Mouse (Mus musculus): Measurements from ENCODE around the gene Dmd. TPM values are rescaled to one million over a fixed set of nuclear protein-coding genes. Genes with fewer than 3 reads are reported as not detected.
"Not testable (repeated sequence)": the region's sequence is repeated elsewhere in the genome, so short reads cannot be mapped to it uniquely, and the experiment has no call there.

Gene Dmd
- 10 to 100 TPM; 39.0 to 57.3 TPM for total RNA-seq (2021)
- long read RNA-seq, experiment 1, full-length matches to known transcripts = 1 of 10 reads
- long read RNA-seq, experiment 1, partial matches to known transcripts = 0 of 10 reads
- long read RNA-seq, experiment 1, other reads (novel, unspliced or antisense) = 9 of 10 reads
- long read RNA-seq, experiment 2, full-length matches to known transcripts = 1 of 1 reads
- long read RNA-seq, experiment 2, partial matches to known transcripts = 0 of 1 reads
- long read RNA-seq, experiment 2, other reads (novel, unspliced or antisense) = 0 of 1 reads

DNA sequence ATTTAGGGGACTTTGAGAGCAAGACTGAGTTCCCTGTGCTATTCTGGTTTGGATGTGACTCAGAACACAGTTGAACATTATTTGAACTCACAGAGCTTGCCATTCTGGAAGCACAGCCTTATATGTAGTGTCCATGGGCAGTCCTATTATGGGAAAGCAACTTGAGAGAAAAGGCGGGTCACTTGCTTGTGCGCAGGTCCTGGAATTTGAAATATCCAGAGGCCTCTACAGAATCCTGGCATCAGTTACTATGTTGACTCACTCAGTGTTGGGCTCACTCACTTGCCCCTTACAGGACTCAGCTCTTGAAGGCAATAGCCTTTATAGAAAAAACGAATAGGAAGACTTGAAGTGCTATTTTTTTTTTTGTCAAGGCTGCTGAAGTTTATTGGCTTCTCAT is at the start of gene Dmd:
Dmd (plus strand) TSS at position 241 of the 400 bp plus-strand sequence.
- no peak for DNase-seq

DNA sequence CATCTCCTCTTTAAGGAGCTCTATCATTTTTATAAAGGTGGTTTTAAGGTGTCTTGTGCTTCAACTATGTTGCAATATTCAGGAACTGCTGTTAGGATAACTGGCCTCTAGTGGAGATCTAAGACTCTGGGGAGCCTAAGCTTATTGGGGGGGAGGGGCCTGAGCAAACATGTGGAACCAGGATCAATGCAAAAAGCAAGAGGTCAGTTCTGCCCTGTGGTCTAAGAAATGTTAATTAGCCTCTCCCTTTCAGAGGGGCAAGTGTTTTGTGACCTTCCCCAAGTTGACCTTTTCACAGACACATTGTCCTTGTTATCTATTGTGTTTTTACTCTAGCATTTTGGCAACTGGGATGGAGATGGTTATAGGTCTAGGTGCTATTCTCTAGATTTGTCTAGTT is 47.2 kb upstream of the Dmd start:
- no peak for DNase-seq

DNA sequence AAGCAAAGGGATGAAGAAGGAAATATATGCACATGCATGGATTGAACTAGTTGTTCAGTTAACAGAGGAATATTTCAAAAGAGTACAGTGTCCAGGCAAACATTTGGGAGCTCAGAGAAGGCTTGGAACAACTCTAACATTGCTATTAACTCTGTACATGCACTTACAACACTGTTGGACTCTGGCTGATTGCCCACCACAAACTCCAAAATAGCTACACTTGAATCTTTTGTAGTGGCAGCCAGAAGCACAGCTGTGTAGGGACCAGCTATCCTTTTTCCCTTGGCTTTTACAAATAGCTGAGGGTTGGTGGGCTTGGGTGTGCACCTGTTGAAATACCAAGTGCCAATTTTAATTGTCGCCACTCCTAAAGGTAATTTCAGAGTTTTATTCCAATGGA is 39.0 kb downstream of the Dmd start:
- DNase-seq = no peak

DNA sequence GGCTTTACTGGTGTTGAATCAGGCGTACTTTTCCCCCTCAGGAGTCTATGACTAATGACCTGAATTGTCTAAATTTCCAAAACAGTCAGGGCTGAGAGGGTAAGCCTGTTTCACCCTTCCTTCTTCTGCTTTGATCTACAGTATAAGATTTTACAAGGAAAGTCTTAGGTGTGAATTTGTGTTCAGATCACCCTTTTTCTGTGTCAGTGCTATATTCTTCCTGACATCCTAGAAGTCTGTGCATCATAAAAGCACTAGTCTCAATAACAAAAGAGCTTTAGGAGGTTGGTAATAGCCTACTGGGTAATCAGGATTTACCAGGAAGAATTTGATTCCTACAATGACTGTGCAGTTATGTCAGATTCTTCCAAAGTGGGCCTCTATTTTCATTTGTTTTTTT is 101.5 kb downstream of the Dmd start:
- no peak for DNase-seq

DNA sequence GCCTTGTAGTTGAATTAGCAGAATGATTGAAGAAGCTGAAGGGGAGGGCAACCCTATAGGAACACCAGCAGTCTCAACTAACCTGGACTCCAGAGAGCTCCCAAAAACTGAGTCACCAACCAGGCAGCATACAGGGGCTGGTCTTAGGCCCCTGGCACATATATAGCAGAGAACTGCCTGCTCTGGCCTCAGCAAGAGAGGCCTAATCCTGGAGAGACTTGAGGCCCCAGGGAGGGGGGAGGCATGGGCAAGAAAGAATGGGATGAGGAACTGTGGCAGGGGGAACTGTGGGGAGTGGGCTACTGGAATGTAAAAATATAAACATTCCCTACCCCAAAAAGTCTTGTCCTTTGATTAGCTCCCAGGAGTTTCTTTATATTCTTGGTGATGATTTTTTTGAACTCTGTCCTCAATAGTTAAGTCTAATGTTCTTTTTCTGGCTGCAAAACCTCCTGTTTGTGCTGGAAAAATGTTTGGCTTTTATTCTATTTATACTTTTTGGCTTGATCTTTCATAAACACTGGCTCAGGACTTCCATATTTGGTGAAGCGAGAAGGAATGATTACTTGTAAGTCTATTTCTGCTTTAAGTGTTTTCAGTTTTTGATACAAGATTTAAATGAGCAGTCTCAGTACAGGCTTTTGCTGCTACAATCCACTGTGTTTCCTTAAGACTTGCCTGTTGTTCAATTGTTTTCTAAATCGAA is 167.7 kb downstream of the Dmd start:
- DNase-seq = no peak

DNA sequence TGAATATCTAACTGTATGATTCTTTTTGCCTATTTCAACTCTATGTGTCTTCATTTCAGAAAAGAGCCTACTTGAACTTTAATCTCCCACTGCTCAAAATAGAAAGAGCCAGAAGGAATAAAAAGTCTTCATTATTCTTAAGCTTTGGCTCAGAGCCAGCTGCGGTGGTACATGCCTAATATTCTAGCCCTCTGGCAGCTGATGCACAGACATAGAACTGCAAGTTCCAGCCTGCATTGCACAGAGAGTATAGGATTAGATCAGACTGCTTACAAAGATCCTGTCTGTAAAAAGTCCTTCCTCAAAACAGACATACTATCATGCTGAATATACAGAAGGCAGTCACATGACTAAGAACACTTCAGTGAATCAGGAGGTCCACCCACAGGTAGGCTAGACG is 168.5 kb downstream of the Dmd start:
- DNase-seq = no peak

DNA sequence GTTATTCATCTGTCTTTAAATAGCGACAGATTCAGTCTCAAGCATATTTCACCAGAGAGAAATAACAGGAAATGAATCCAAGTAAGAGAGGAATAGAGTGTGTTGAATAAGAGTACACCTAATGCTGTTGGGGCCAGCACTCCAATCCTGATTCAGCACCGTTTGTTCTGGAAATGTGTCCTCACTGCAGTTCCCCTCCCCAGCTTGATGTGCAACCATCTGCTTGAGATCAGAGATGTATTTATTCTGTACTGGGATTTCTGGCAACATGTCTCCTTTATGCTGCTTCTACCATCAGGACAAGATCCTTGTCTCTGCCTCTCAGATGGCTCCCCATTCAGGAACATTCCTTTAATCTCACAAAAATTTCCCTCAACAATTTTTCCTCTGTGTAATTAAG is 271.9 kb downstream of the Dmd start:
- DNase-seq = no peak

DNA sequence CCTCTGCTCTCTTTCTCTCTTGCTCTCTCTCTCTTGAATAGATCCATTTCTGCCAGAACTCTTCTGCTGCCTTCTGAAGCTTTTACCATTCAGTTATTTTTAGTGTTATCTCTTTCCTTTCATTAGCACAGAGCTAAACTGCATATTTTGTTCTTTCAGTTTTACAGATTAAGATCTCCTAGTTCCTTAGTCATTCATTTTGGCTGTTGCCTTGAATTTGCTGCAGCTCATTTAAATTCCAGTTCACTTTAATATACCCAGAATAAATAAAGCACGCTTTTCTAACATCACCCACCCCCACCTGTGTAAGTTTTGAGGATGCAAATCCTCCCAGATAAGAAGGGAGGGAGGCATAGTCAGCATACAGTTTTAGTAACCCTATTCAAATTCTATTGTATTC is 272.4 kb downstream of the Dmd start:
- no peak for DNase-seq

DNA sequence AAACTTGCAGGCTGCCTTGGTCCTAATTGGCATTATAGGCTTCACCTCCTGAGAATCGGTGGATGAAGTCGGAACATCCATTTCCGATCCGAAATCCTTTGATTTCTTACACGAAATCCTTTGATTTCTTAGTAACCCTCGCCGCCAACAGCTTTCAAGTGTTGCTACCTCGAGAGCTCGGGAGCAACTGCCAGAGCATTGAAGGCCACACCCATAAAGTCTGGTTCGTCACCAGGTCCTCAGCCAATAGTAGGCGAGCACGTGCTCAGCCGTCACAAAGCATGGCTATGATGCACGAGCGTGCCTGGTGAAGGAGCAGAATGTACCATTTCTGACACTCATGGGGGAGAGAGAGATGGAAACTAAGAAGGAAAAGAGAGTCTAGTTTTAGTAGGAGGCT is 538.9 kb downstream of the Dmd start, which contains the start of gene Tsga8:
Tsga8 (minus strand) TSS at position 327 of the 400 bp plus-strand sequence.
- DNase-seq = no peak

DNA sequence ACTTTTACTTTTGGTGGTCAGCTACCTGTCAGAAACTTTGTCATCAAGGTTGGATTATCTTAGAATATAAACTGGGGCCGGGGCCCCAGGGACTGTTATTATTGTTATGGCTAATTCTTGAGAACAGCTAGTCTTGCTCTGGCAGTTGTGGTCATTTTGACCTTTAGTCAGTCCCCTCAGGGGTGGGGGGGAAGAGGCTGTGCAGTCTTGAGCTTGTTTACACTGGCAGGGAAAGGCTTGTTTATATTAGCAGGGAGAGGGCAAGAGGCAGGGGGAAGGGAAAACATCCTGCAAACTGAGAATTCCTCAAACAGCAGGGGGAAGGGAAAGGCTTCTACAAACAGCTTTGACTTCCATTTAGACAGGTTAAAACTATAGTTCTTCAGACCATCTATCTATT is 726.3 kb downstream of the Dmd start:
- peak; percentile 0 for DNase-seq

DNA sequence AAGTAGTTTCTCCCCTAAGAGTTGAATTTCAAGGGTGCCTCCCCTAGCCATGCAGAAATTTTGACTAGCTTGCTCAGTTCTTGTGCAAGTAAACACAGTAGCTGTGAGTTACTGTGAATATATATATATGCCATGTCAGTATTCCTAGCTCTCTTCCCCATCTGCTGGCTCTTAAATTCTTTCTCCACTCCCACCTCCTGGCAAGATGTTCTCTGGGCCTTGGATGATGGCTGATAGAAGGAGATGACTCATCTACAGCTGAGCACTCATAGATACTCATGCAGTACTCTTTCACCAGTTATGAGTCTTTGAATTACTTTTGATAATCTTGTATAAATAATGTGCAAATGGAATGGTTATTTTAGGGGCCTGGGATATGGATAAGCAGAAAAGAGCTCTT is 737.9 kb downstream of the Dmd start:
- DNase-seq = no peak

DNA sequence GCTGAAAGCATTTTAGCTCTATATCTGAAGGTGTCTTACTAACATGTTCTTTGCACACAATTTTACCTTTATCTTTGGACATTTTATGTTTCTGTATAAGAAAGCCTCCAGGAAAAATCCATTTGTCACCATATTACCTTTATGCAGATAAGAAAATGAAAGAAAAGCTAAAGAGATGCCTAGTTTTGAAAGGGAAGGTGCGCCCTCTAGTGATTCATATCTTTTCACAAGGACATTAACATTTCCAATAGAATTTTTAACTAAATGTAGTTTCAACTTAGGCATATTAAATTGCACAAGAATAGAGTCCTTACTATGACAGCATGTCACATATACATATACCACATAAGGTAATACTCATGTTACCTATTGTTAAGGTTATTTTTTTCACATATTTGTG is 791.9 kb downstream of the Dmd start:
- DNase-seq = peak; percentile 2

DNA sequence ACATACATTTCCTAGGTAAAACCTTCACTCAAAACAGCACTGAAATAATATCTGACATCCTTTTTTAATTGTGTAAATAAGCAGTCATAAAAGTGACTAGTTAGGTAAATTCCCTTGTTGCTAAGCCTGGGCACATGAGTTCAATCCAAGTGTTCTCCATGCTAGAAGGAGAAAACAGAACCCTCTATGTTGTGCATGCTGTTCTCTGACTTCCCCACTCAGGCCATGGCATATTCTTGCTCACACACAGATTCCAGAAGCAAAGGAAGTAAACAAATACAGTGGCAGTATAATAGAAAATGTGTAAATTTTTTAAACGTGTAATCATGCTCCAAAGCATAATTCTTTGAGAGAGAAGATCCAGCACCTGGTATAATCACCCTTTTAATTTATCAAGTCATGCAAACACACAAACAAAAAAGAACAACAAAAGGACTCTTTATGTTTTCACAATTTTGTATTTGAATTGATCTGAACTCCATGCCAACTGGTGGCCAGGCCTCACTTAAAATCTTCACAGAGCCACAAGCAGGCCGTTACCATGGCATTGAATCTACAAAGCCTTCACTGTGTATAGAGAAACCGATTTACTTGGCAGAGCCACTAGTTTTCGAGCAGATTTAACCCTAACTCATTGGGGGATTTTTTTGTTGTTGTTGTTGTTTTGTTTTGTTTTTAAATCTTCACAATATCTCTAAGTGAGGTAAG is 797.8 kb downstream of the Dmd start:
- no peak for DNase-seq

DNA sequence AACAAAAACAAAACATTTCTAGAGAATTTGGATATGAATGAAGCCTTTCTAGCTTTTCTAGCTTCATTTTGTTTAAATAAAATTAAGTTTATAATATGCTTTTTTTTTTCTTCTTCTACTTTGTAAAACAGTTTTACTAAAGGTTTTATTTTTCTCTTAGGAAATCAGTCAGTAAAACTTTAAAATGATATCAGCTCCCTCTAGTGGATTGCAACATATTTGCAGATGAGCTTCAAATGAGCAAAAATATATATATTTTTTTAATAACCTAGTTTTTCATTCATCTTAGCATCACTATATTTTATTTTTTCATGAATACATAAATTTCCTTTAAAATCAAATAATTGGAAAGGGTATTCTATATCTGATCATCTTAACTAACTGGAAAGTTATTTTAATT is 838.7 kb downstream of the Dmd start:
- DNase-seq = no peak

DNA sequence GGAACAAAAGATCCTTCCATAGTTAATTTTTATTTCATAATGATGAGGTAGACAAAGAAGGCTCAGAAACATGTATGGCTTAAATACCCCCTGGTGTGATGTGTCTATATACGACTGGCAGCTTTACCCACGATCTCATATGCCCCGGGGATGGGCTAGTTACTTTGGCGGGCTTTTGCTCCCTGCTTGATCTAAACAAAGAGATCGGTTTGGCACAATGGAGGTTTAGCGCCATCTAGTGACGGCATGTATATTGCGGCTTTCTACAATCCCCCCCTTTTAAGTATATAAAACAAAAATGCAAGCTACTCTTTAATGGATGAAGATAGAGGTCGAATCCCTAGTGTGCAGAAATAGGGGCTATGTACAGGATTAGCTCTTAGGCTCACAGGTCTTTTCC is 918.8 kb downstream of the Dmd start:
- peak; percentile 35 for DNase-seq

DNA sequence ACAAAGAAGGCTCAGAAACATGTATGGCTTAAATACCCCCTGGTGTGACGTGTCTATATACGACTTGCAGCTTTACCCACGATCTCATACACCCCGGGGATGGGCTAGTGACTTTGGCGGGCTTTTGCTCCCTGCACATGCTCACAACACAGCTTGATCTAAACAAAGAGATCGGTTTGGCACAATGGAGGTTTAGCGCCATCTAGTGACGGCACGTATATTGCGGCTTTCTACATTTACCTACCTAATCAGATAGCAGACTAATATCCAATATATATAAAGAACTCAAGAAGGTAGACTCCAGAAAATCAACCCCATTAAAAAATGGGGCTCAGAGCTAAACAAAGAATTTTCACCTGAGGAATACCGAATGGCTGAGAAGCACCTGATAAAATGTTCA is 926.7 kb downstream of the Dmd start:
- peak; percentile 44 for DNase-seq

DNA sequence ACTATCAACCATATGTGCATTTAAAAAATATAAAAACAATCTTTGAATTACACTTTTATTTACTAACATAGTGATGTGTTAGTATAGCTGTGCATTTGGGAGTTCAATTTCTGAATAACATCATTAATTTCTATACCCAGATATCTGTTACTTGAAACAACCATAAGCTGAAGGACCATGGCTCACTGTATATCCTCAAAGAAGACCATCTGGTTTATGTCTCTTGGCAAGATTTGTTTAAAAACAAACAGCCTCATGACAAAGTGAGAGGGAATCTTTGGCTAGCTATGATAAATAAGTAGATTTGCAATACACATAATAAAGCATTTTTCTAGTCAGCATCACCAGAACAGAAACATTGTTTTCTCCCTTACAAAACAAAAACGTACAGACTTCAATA is 1027.2 kb downstream of the Dmd start:
- DNase-seq = no peak

DNA sequence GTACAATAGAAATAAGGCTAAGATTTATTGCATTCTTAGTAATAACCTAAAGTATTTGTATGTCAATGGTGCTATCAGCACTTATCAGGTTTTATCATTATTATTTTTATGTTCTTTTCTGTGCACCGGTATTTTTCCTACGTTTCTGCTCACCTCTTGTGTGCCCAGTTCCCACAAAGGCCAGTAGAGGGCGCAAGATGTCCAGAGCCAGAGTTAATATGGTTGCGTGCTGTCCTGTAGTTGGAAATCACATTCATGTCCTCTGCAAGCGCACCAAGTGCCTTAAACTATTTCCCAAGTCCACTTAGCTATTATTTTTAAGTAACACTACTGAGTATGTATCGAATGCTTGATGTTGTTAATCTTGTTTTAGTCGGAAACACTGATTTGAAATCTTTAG is 1052.6 kb downstream of the Dmd start:
- peak; percentile 43 for DNase-seq

DNA sequence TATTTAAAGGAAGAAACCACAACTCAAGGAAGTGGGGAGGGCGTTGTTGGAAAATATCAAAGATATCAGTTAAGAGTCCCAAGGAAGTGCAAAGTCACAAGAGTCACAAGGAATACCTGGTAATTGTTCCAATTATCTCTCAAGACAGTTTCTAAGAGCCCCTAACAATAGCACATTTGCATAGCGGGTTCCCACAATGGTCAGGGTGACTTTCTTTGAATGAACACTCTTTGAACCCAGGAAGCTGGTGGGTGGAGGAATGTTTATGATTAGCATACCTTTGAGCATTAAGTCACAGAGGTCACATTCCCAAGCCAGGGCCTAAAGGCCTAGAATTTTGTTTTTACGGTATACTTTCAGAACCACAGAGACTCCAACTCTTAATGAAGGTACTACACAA is 1113.8 kb downstream of the Dmd start:
- not testable (repeated sequence) for DNase-seq

DNA sequence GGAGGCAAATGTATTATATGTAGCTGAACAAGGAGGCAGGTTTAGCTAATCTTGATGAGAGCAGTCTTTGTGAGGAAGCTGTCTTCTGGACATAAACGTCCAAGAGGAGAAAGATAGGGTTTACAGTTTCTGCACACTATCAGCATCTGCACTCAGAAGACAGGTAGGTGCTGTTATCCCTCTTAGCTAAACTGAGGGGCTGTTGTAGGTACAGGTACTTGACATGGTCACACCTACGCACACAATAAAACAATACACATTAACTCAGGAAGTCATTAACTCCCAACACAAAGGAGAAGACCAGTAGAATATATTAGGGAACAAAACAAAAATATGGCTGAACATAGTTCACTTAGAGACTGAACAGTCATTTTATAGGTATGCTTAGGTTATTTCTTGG is 1217.2 kb downstream of the Dmd start:
- no peak for DNase-seq

DNA sequence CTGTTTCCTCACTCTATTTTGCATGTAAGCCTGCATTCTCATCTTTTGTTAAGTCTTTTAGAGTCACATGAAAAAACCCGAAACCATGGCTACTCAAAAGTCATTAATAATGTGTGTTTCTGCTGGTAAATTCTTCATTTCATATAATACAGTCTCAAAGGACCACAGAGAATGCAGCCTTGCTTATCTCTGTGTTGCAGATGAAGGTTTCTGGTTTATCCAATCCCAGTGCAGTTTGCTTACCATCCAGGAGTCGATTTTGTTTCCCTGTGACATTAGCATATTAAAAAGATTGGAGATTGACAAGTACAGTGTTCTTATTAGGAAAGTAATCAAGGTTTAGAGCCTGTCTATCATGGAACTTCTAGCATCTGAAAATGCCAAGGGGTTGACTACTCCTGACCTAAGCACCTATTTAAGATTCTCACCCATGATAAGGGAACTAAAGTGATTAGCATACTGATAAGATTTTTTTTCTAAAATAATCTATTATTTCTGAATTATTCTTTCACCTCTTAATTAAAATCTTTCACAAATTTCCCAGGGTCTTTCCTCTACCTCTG is 1292.7 kb downstream of the Dmd start:
- DNase-seq = no peak

DNA sequence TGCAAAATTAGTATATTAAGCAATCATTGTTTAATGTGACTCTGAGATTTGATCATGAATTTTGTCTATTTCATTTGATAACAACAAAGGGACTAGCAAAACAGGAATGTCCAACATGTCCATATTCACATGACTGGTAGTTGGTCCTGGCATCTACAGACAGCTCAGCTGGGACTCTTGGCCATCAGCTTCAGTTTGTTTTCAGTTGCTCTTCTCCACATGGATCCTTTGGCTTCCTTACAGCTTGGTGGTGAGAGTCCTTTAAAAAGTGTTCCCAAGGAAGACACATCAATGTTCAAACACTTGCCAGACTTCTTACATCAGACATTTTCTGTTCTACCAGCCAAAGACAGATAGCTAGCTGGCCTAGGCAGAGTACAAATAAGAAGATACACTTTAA is 1381.9 kb downstream of the Dmd start:
- DNase-seq = no peak

DNA sequence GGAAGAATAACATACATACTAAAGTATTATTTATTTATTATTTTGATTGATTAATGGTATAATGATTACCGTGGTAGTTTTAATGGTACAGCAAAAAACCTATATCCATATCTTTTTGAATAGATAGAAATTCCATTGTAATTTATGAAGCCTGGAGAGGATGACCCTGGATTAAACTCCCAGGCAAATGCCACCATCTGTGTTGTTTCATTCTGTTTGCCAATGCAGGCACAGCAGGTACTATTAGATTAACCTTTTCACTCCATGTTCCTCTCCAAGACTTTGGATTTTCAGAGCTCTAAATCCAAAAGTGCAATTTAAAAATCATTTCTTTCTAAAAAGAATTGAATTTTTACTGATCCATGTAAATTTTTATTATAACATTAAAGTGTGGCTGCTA is 1383.5 kb downstream of the Dmd start:
- DNase-seq = no peak
